Mouse (Mus musculus) lung, postnatal 0 days (tissue): ENCODE data around the gene Atp6v1b1.

ENCODE experiments used
- CTCF ChIP-seq: IDR thresholded peaks from 2 replicates; pipeline ENCODE4 v1.5.1; 2016; ENCODE audit warnings: antibody characterized with exemption, mild to moderate bottlenecking
- EP300 ChIP-seq: IDR thresholded peaks from 2 replicates; pipeline ENCODE4 v1.6.1; 2016; ENCODE audit warnings: antibody characterized with exemption, mild to moderate bottlenecking, control low read depth

DNA sequence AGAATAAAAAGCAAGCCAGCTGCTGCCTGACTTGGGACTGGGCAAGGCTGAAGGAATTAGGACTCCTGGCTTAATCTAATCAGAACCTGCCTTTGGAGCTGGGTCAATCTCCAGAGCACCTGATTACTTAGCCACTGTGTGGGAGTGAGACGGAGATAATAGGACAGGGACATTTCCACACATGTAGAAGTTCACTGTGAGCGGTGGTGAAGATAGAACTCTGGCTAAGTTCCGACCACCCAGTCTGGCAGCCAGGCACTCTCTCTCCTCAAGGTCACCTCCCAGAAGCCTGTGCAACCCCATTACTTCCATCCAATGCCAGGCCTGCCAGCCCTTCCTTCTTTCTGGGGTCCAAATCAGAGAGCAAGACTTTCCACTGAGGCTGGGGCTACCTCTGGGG is 24.2 kb downstream of the Atp6v1b1 start:
- TF ChIP-seq CTCF (no peak), EP300 (no peak)
